Comparison of ENCODE assay signal across 8 mouse cellular contexts in genomic region chr17:4907841-4908571, GRCm38 (mm10).
DNase-seq lines count a peak whose midpoint lies in the region; ATAC-seq lines count a peak whose summit lies in the region.

No protein-coding gene starts in this region.

- no peaks in the 10 kb centered on the region for H3K36me3 ChIP-seq in intestine, embryonic 14.5 days (ENCODE audit: control insufficient read depth, insufficient read depth, low read length)

- peak overlapping the region; percentile 88 for H3K9ac ChIP-seq in intestine, embryonic 14.5 days (ENCODE audit: low read length)

- H3K27ac ChIP-seq in intestine, embryonic 14.5 days (ENCODE audit: low read depth) = peak overlapping the region; percentile 99

- DNase-seq in adipocyte (ENCODE audit: low spot score) = peak; percentile 91
- DNase-seq in embryo, embryonic 10 days (ENCODE audit: low spot score) = peak; percentile 94
- peak; percentile 96 for DNase-seq in gastrocnemius, postnatal 14 days
- peak; percentile 95 for DNase-seq in intestine, embryonic 14.5 days (ENCODE audit: low spot score)
- peak; percentile 89 to 93 for DNase-seq in left cerebral cortex, postnatal 14 days (ENCODE audit: low spot score in 2 of 2)
- peak; percentile 91 for DNase-seq in mesoderm, embryonic 11.5 days (ENCODE audit: low read depth, low spot score)
- peak; percentile 84 to 86 for DNase-seq in right cerebral cortex, postnatal 36 days (ENCODE audit: low spot score in 2 of 2)
- peak; percentile 91 for DNase-seq in yolk sac, embryonic 10.5 days (ENCODE audit: low spot score)

- H3K4me1 ChIP-seq in intestine, embryonic 14.5 days (replicated peaks; ENCODE audit: control insufficient read depth, insufficient read depth, low read length) = no peaks in the 10 kb centered on the region

- intact Hi-C loops in gastrocnemius, postnatal 14 days (cut with DNase I; ENCODE audit: low total_unique reads) = loop anchor here (10.0 kb wide), 1 partner anchor 123 kb away; no protein-coding TSS in a partner anchor
- intact Hi-C loops in left cerebral cortex, postnatal 14 days (cut with DNase I) = loop anchor here (1.0 to 5.0 kb wide), 3 partner anchors 86 to 525 kb away; partner anchors contain the start of gene Arid1b

- ATAC-seq in intestine, embryonic 14.5 days (replicated peaks; ENCODE audit: low FRiP score, low TSS enrichment, low read depth) = peak; percentile 95

- WGBS in intestine, embryonic 14.5 days = under 1% methylated on average over 83 of the region's 85 CpGs

- H3K4me2 ChIP-seq in intestine, embryonic 14.5 days (ENCODE audit: low read length) = peak overlapping the region; percentile 77

- peak overlapping the region; percentile 50 for H3K4me3 ChIP-seq in intestine, embryonic 14.5 days (ENCODE audit: low read depth, low read length)

- H3K9me3 ChIP-seq in intestine, embryonic 14.5 days (ENCODE audit: control insufficient read depth, low read length) = no peaks in the 10 kb centered on the region

- no peaks in the 10 kb centered on the region for H3K27me3 ChIP-seq in intestine, embryonic 14.5 days (replicated peaks; ENCODE audit: control insufficient read depth, insufficient read depth, low read length)

Comparison
In these comparisons a context has a peak if more than half of its experiments do, and no peak if none do; other contexts are left out.
1. Peak in every context shown above with its lines: DNase-seq, ATAC-seq, H3K4me3 ChIP-seq and H3K27ac ChIP-seq.